In the genomic region with DNA sequence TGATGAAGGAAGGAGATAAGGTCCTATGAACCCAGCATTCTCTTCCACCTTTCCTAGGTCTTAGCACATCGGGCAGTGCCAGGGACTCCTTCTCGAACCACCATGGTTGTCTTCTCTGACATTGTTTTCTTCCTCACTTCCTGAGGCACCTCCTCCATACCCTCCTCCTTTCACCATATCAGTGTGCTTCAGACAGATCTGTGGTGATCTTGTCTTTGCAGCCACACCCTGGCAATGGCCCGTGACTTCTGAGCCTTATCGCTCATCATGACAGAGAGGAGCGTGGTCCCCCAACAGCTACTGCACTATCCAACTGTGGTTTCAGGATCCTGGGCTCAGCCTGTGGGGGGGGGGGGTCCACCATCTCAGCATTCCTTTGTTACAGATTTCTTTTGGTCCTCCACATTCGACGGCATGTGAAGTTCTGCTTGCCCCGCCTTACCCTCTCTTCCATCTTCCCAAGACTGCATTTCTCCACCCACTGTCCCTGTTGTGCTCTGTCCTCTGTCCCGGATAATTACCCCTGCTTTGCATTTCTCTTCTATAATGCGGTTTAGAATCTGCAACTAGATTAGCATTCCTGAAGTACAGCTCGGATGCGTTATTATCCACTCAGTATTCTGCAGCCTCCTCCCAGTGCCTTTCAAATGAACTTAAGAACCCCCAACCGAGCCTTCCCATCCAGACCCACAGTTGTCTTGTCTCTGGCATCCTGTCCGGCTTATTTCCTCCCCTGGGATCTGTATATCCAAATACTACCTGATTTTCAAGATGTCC, we compare ENCODE assay signal across 14 mouse cellular contexts.
DNase-seq lines count a peak whose midpoint lies in the region; ATAC-seq and TF ChIP-seq lines count a peak whose summit lies in the region.
"Had no signal": no experiment of that assay in that cellular context is flagged by ENCODE, and none has a peak within 500 bp of the region (broad histone marks: within the 10 kb centered on the region; RNA-seq: fewer than 3 reads in every experiment).

No protein-coding gene starts in this region.

- no peak overlapping the region for H3K4me2 ChIP-seq in hindbrain, embryonic 13.5 days
- no peak overlapping the region for H3K4me2 ChIP-seq in hindbrain, embryonic 14.5 days (replicated peaks)
- no peak overlapping the region for H3K4me2 ChIP-seq in liver, embryonic 16.5 days (ENCODE audit: low read depth, low read length)
- H3K4me2 ChIP-seq: embryonic facial prominence, embryonic 13.5 days; stomach, embryonic 15.5 days had no signal

- 0 out of 2 replicates have a peak, but pooled peaks cover 3% of the 10 kb centered on the region for H3K27me3 ChIP-seq in hindbrain, embryonic 13.5 days
- no peaks in the 10 kb centered on the region for H3K27me3 ChIP-seq in hindbrain, embryonic 14.5 days (ENCODE audit: control insufficient read depth, insufficient read depth, low read length)
- no peaks in the 10 kb centered on the region for H3K27me3 ChIP-seq in G1E (ENCODE audit: insufficient read depth, low read length)
- H3K27me3 ChIP-seq in liver, embryonic 16.5 days (ENCODE audit: control insufficient read depth, insufficient read depth, low read depth, low read length): no peaks in the 10 kb centered on the region
- H3K27me3 ChIP-seq: CH12.LX; embryonic facial prominence, embryonic 13.5 days; stomach, embryonic 15.5 days had no signal

- no peaks in the 10 kb centered on the region for H3K9me3 ChIP-seq in hindbrain, embryonic 13.5 days
- 0 out of 2 replicates have a peak, but pooled peaks cover 5% of the 10 kb centered on the region for H3K9me3 ChIP-seq in hindbrain, embryonic 14.5 days (ENCODE audit: control insufficient read depth, low read length)
- no peaks in the 10 kb centered on the region for H3K9me3 ChIP-seq in G1E (replicated peaks)
- no peaks in the 10 kb centered on the region for H3K9me3 ChIP-seq in liver, embryonic 16.5 days (replicated peaks; ENCODE audit: control insufficient read depth, low read length)
- H3K9me3 ChIP-seq: embryonic facial prominence, embryonic 13.5 days; stomach, embryonic 15.5 days had no signal

- H3K36me3 ChIP-seq in hindbrain, embryonic 13.5 days: no peaks in the 10 kb centered on the region
- H3K36me3 ChIP-seq in hindbrain, embryonic 14.5 days (replicated peaks; ENCODE audit: control insufficient read depth, insufficient read depth): no peaks in the 10 kb centered on the region
- H3K36me3 ChIP-seq in G1E (replicated peaks): no peaks in the 10 kb centered on the region
- no peaks in the 10 kb centered on the region for H3K36me3 ChIP-seq in liver, embryonic 16.5 days (ENCODE audit: control insufficient read depth, insufficient read depth)
- H3K36me3 ChIP-seq: embryonic facial prominence, embryonic 13.5 days; stomach, embryonic 15.5 days had no signal

- no peak for TF ChIP-seq CTCF in G1E (IDR thresholded peaks at IDR 0.05; ENCODE audit: low read depth, low read length)

- 0 out of 2 replicates have a peak overlapping the region, but pooled peaks have one; percentile 40 for H3K27ac ChIP-seq in hindbrain, embryonic 13.5 days
- H3K27ac ChIP-seq in hindbrain, embryonic 14.5 days: no peak overlapping the region
- H3K27ac ChIP-seq in liver, embryonic 16.5 days (ENCODE audit: low read length): no peak overlapping the region
- H3K27ac ChIP-seq: embryonic facial prominence, embryonic 13.5 days; stomach, embryonic 15.5 days had no signal

- no peak overlapping the region for H3K9ac ChIP-seq in hindbrain, embryonic 13.5 days
- no peak overlapping the region for H3K9ac ChIP-seq in hindbrain, embryonic 14.5 days
- no peak overlapping the region for H3K9ac ChIP-seq in liver, embryonic 16.5 days (ENCODE audit: low read depth, low read length)
- H3K9ac ChIP-seq: embryonic facial prominence, embryonic 13.5 days; stomach, embryonic 15.5 days had no signal

- no peak for DNase-seq in hindbrain, embryonic 14.5 days (ENCODE audit: low spot score)
- DNase-seq in G1E (ENCODE audit: low spot score): peak; percentile 57
- DNase-seq in c-Kit-positive CD71-positive TER-119-positive erythroid progenitor cells, embryonic 14.5 days (ENCODE audit: low spot score): peak; percentile 5
- no peak for DNase-seq in gastrocnemius, postnatal 4 days (ENCODE audit: low spot score in 2 of 2)
- DNase-seq in adrenal gland, postnatal 36 days: no peak
- no peak for DNase-seq in lung, postnatal 36 days
- DNase-seq: cerebellum, postnatal 14 days; kidney, postnatal 36 days; thymus, postnatal 4 days had no signal

- WGBS in hindbrain, embryonic 13.5 days: 40% methylated on average over 14 of the region's 14 CpGs
- WGBS in hindbrain, embryonic 14.5 days: 44% methylated on average over 14 of the region's 14 CpGs
- WGBS in liver, embryonic 16.5 days (ENCODE audit: insufficient replicate concordance): 41% methylated on average over 14 of the region's 14 CpGs

- H3K4me1 ChIP-seq in hindbrain, embryonic 13.5 days (replicated peaks): peaks cover 30% of the 10 kb centered on the region
- H3K4me1 ChIP-seq in hindbrain, embryonic 14.5 days (replicated peaks; ENCODE audit: control insufficient read depth, insufficient read depth, low read length): peaks cover 21% of the 10 kb centered on the region; the same call in 1 of the 2 replicates
- peaks cover 74% of the 10 kb centered on the region for H3K4me1 ChIP-seq in G1E (ENCODE audit: insufficient read depth, low read depth, low read length)
- H3K4me1 ChIP-seq in liver, embryonic 16.5 days (ENCODE audit: control insufficient read depth, low read depth, low read length): peaks cover 9% of the 10 kb centered on the region; the same call in 1 of the 2 replicates
- H3K4me1 ChIP-seq: stomach, embryonic 15.5 days had no signal

- ATAC-seq in hindbrain, embryonic 13.5 days (ENCODE audit: low FRiP score): no peak
- ATAC-seq in hindbrain, embryonic 14.5 days (ENCODE audit: low FRiP score): no peak
- peak; percentile 93 for ATAC-seq in G1E (ENCODE audit: extremely low read depth, insufficient number of reproducible peaks, low FRiP score, poor library complexity, severe bottlenecking)
- ATAC-seq in liver, embryonic 16.5 days (ENCODE audit: low read depth): peak; percentile 71

- H3K4me3 ChIP-seq in hindbrain, embryonic 13.5 days: no peak overlapping the region
- H3K4me3 ChIP-seq in hindbrain, embryonic 14.5 days (replicated peaks; ENCODE audit: low read length): no peak overlapping the region
- peak overlapping the region; percentile 57; the same call in 1 of the 2 replicates for H3K4me3 ChIP-seq in G1E (ENCODE audit: low read depth, low read length)
- H3K4me3 ChIP-seq in liver, embryonic 16.5 days (ENCODE audit: low read depth, low read length): no peak overlapping the region
- H3K4me3 ChIP-seq: embryonic facial prominence, embryonic 13.5 days; stomach, embryonic 15.5 days had no signal

Comparison
In these comparisons a context has a peak if more than half of its experiments do, and no peak if none do; other contexts are left out.
1. ATAC-seq: peak in G1E (single experiment) and liver, embryonic 16.5 days (single experiment); none in hindbrain, embryonic 13.5 days (single experiment) and hindbrain, embryonic 14.5 days (single experiment).
2. DNase-seq: peak in G1E (single experiment) and c-Kit-positive CD71-positive TER-119-positive erythroid progenitor cells, embryonic 14.5 days (single experiment); none in hindbrain, embryonic 14.5 days (single experiment), gastrocnemius, postnatal 4 days (0 of 2), adrenal gland, postnatal 36 days (0 of 2) and lung, postnatal 36 days (single experiment).